ENCODE assay signal across 24 mouse cellular contexts in genomic region chr10:99419532-99419931, GRCm38 (mm10).
"Had no signal": no experiment of that assay in that cellular context is flagged by ENCODE, and none has a peak within 500 bp of the region (broad histone marks: within the 10 kb centered on the region; RNA-seq: fewer than 3 reads in every experiment).

No protein-coding gene starts in this region.

- DNase-seq: kidney, adult 2 months; kidney, postnatal 25 days; layer of hippocampus, adult 9-11 months; left cerebral cortex, postnatal 4 days; liver; lung, adult 18-20 months; lung, postnatal 10 days; lung, postnatal 36 days; midbrain, embryonic 14.5 days; thymus, adult 2 months; thymus, postnatal 14 days; thymus, postnatal 4 days had no signal

- ATAC-seq: liver, embryonic 12.5 days had no signal

- H3K9ac ChIP-seq: limb, embryonic 13.5 days; liver, embryonic 12.5 days; liver, embryonic 15.5 days; lung, embryonic 15.5 days; neural tube, embryonic 12.5 days; neural tube, embryonic 15.5 days had no signal

- H3K4me3 ChIP-seq: layer of hippocampus, adult 2 months; left cerebral cortex, adult 2 months; limb, embryonic 13.5 days; liver, embryonic 12.5 days; liver, embryonic 15.5 days; lung, embryonic 15.5 days; megakaryocyte, embryonic 14.5 days; midbrain, embryonic 10.5 days; neural tube, embryonic 12.5 days; neural tube, embryonic 15.5 days had no signal

- H3K9me3 ChIP-seq: limb, embryonic 13.5 days; liver, embryonic 12.5 days; liver, embryonic 15.5 days; lung, embryonic 15.5 days; midbrain, embryonic 10.5 days; neural tube, embryonic 12.5 days; neural tube, embryonic 15.5 days had no signal

- H3K27ac ChIP-seq: kidney, postnatal 0 days; layer of hippocampus, adult 2 months; left cerebral cortex, adult 2 months; limb, embryonic 13.5 days; liver, embryonic 12.5 days; liver, embryonic 15.5 days; lung, embryonic 15.5 days; midbrain, embryonic 10.5 days; neural tube, embryonic 12.5 days; neural tube, embryonic 15.5 days; stomach, postnatal 0 days had no signal

- H3K4me1 ChIP-seq: limb, embryonic 13.5 days; liver, embryonic 12.5 days; liver, embryonic 15.5 days; lung, embryonic 15.5 days; neural tube, embryonic 15.5 days had no signal

- H3K4me2 ChIP-seq: limb, embryonic 13.5 days; liver, embryonic 12.5 days; liver, embryonic 15.5 days; lung, embryonic 15.5 days; neural tube, embryonic 12.5 days; neural tube, embryonic 15.5 days had no signal

- H3K27me3 ChIP-seq: limb, embryonic 13.5 days; liver, embryonic 12.5 days; liver, embryonic 15.5 days; lung, embryonic 15.5 days; megakaryocyte, embryonic 14.5 days; neural tube, embryonic 12.5 days; neural tube, embryonic 15.5 days had no signal

- H3K36me3 ChIP-seq: limb, embryonic 13.5 days; liver, embryonic 12.5 days; liver, embryonic 15.5 days; lung, embryonic 15.5 days; midbrain, embryonic 10.5 days; neural tube, embryonic 12.5 days; neural tube, embryonic 15.5 days had no signal
